10 mouse cellular contexts compared by ENCODE assay signal in genomic region chr5:135253741-135254401, GRCm38 (mm10). TPM values are rescaled to one million over a fixed set of nuclear protein-coding genes. Genes with fewer than 3 reads are reported as not detected.
DNase-seq lines count a peak whose midpoint lies in the region; ATAC-seq and TF ChIP-seq lines count a peak whose summit lies in the region.
"Had no signal": no experiment of that assay in that cellular context is flagged by ENCODE, and none has a peak within 500 bp of the region (broad histone marks: within the 10 kb centered on the region; RNA-seq: fewer than 3 reads in every experiment).

No protein-coding gene starts in this region.

- H3K27ac ChIP-seq in cerebellum, adult 2 months (ENCODE audit: insufficient read depth, low read length) = no peak overlapping the region
- peak overlapping the region; percentile 0; the same call in 1 of the 2 replicates for H3K27ac ChIP-seq in forebrain, postnatal 0 days (ENCODE audit: low read depth, low read length)
- peak overlapping the region; percentile 97 for H3K27ac ChIP-seq in midbrain, embryonic 11.5 days (ENCODE audit: low read depth, low read length)
- H3K27ac ChIP-seq: lung, embryonic 15.5 days had no signal

- WGBS in cerebellum, adult 2 months = 15% methylated on average over 12 of the region's 12 CpGs
- WGBS in forebrain, postnatal 0 days = 2% methylated on average over 12 of the region's 12 CpGs
- 3% methylated on average over 12 of the region's 12 CpGs for WGBS in midbrain, embryonic 11.5 days

- H3K4me3 ChIP-seq in cerebellum, adult 2 months (replicated peaks; ENCODE audit: insufficient read depth, low read depth, low read length) = no peak overlapping the region
- no peak overlapping the region for H3K4me3 ChIP-seq in forebrain, postnatal 0 days (ENCODE audit: low read depth, low read length)
- H3K4me3 ChIP-seq in midbrain, embryonic 11.5 days (ENCODE audit: low read depth, low read length) = no peak overlapping the region
- H3K4me3 ChIP-seq: lung, embryonic 15.5 days had no signal

- no peak for TF ChIP-seq CTCF in cerebellum, adult 2 months (IDR thresholded peaks at IDR 0.05; ENCODE audit: borderline replicate concordance, insufficient read depth, low read depth, low read length)
- TF ChIP-seq CTCF in forebrain, postnatal 0 days (IDR thresholded peaks at IDR 0.05; ENCODE audit: low read depth) = no peak

- peak; percentile 34 for ATAC-seq in forebrain, postnatal 0 days
- peak; percentile 90 for ATAC-seq in midbrain, embryonic 11.5 days (ENCODE audit: low FRiP score)

- H3K4me1 ChIP-seq in cerebellum, adult 2 months (ENCODE audit: control insufficient read depth, insufficient read depth, low read length) = peaks cover 5% of the 10 kb centered on the region; the same call in 1 of the 2 replicates
- H3K4me1 ChIP-seq in forebrain, postnatal 0 days (ENCODE audit: insufficient read depth) = 0 out of 2 replicates have a peak, but pooled peaks cover under 1% of the 10 kb centered on the region
- H3K4me1 ChIP-seq in midbrain, embryonic 11.5 days (ENCODE audit: control insufficient read depth, insufficient read depth, low read length) = peaks cover 47% of the 10 kb centered on the region

- H3K27me3 ChIP-seq in cerebellum, adult 2 months (ENCODE audit: control insufficient read depth, insufficient read depth, low read length) = no peaks in the 10 kb centered on the region; the same call in 1 of the 2 replicates
- H3K27me3 ChIP-seq in forebrain, postnatal 0 days (ENCODE audit: insufficient read depth, low read length) = no peaks in the 10 kb centered on the region
- peaks cover 8% of the 10 kb centered on the region for H3K27me3 ChIP-seq in midbrain, embryonic 11.5 days (ENCODE audit: control insufficient read depth, insufficient read depth, low read length)

- no peak for TF ChIP-seq POLR2A in cerebellum, adult 2 months (IDR thresholded peaks at IDR 0.05; ENCODE audit: borderline replicate concordance, insufficient read depth, low read length)

- no peaks in the 10 kb centered on the region for H3K36me3 ChIP-seq in forebrain, postnatal 0 days (ENCODE audit: insufficient read depth)
- H3K36me3 ChIP-seq in midbrain, embryonic 11.5 days (ENCODE audit: control insufficient read depth, insufficient read depth, low read length) = no peaks in the 10 kb centered on the region
- H3K36me3 ChIP-seq: lung, embryonic 15.5 days had no signal

- no peaks in the 10 kb centered on the region for H3K9me3 ChIP-seq in forebrain, postnatal 0 days (ENCODE audit: low read length)
- H3K9me3 ChIP-seq in midbrain, embryonic 11.5 days (ENCODE audit: control insufficient read depth, low read length) = peaks cover 4% of the 10 kb centered on the region
- H3K9me3 ChIP-seq: lung, embryonic 15.5 days had no signal

- H3K4me2 ChIP-seq in forebrain, postnatal 0 days (ENCODE audit: low read depth) = no peak overlapping the region
- peak overlapping the region; percentile 32 for H3K4me2 ChIP-seq in midbrain, embryonic 11.5 days
- H3K4me2 ChIP-seq: lung, embryonic 15.5 days had no signal

- no peak overlapping the region for H3K9ac ChIP-seq in forebrain, postnatal 0 days
- H3K9ac ChIP-seq in midbrain, embryonic 11.5 days (ENCODE audit: low read length) = peak overlapping the region; percentile 54; the same call in 1 of the 2 replicates
- H3K9ac ChIP-seq: lung, embryonic 15.5 days had no signal

- DNase-seq in cerebellum, postnatal 10 days = peak; percentile 73 to 81
- no peak for DNase-seq in cerebellum, adult 2 months
- DNase-seq in embryo, embryonic 10 days (ENCODE audit: low spot score) = peak; percentile 88
- DNase-seq in forebrain, postnatal 0 days = peak; percentile 62
- DNase-seq in midbrain, embryonic 11.5 days (ENCODE audit: low spot score, missing footprints) = peak; percentile 98
- DNase-seq in Muller cell, postnatal 12 days (ENCODE audit: inconsistent ontology term) = no peak
- DNase-seq in adrenal gland, postnatal 25 days = no peak
- no peak for DNase-seq in lung, adult 18-20 months

RNA-seq across cellular contexts. Expression of gene Fzd9, which starts 2.8 kb away (rescaled TPM):
- 8.5 and 10.1 TPM in 2 replicates for polyA plus RNA-seq in cerebellum, adult 2 months (2012; rRNA removed)
- 16.5 and 19.7 TPM in 2 replicates for total RNA-seq in forebrain, postnatal 0 days (2014; rRNA removed)
- 14.2 and 16.6 TPM in 2 replicates for polyA plus RNA-seq in forebrain, postnatal 0 days (2015; fragmentation: Nextera tagmentation; extraction: Ambion mirVana)
- polyA plus RNA-seq in midbrain, embryonic 11.5 days (2014; fragmentation: Nextera tagmentation; extraction: Ambion mirVana) = 7.6 and 9.9 TPM in 2 replicates
- 2.4 and 3.1 TPM in 2 replicates for total RNA-seq in adrenal gland, postnatal 25 days (2021)
- total RNA-seq: neutrophil, adult 5-6 weeks had no signal

Comparison
In these comparisons a context has a peak if more than half of its experiments do, and no peak if none do; other contexts are left out.
1. DNase-seq: peak in cerebellum, postnatal 10 days (2 of 2), embryo, embryonic 10 days (single experiment), forebrain, postnatal 0 days (single experiment) and midbrain, embryonic 11.5 days (single experiment); none in cerebellum, adult 2 months (0 of 2), Muller cell, postnatal 12 days (single experiment), adrenal gland, postnatal 25 days (single experiment) and lung, adult 18-20 months (0 of 2).